Mouse (Mus musculus) A20 (cell line): Measurements from ENCODE around the gene Sgip1.

ENCODE experiments used
- DNase-seq: peaks from one replicate; pipeline ENCODE4 v3.0.0-alpha.2; 2011; ENCODE audit warnings: low read depth, low spot score

Gene Sgip1

DNA sequence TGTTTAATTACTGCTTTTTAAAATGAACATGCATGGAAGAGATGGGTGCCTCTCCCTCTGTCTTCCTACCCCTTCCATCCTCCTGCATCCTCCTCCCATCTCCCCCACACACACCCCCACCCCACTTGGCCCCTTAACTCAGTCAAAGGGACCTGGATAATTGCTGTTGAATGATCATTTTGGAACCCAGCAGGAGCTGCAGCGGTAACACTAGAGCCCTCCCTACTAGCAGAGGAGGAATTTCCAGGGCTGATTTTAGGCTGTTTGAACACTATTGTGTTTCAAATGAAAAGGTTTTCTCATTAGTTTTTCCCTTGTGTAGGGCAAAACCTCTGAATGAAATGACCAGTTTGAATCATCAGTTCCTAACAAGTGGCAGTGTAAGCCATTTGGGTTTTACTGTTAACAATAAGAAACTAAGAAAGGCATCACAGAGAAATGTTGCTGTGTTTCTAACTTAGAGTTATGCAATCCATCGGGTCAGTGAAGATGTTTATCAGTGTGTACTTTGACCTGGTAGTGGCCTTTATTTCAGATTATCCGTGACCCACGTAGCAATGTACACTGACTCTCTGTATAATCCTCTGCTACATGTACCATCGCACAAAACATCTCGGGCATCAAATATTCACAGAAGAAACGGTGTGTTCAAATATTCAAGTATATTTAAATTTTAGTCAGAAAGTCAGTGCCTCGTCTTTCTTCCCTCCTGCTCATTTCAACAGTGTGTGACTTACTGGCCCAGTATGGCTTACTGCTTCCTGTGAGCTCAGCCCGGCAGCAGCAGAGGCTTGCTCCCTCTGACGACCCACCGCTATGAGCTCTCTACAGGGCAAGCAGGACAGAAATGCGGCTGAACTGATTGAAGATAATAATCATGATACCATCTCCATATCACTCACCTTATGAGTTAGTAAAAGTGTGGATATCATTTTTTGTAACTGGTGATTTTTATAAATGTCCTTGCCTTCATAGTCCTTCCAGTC is 235.5 kb downstream of the Sgip1 start:
- no peak for DNase-seq

GRCm38 (mm10) chr4:102977778-102978321 is 236.8 kb downstream of the Sgip1 start:
- DNase-seq: no peak

DNA sequence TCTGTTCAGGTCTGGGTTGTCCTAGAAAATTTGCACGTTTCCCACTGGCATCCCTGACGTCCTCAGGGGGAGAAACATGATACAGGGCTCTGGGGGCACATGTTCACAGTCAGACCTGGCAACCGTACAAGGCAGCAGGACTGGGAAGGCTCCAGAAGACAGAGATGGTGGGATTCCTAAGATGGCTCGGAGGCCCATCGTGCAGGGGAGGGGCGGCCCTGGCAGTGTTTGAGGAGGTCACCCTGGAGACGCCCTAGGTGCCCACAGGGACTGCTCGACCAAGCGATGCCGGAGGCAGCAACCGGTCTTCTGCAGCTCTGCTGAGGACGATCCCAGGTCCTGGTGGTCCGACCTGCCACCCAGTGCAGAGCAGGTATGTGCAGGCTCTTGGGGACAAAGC is 237.3 kb downstream of the Sgip1 start, which contains the start of gene Tctex1d1:
Tctex1d1 (plus strand) TSS at position 167 of the 400 bp plus-strand sequence.
- no peak for DNase-seq

DNA sequence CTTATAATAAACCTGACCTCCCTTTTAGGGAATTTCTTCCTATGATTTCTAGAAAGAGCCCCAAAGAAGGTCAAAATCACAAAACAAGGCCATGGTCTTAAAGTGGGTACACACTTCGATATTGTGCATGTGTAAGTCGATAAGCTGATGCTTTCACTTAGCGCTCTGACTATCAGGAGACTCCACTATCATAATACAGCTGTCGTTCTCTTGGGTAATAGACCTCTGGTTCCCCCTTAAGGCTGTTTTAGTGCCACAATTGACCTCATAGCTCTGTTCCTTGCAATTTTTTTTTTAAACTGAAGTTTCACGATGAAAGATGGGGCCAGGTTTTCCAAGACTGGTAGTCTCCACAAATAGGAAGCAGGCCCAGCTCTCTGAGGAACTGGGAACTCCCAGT is 238.3 kb downstream of the Sgip1 start:
- DNase-seq: no peak

GRCm38 (mm10) chr4:102981709-102982108 is 240.6 kb downstream of the Sgip1 start:
- no peak for DNase-seq

DNA sequence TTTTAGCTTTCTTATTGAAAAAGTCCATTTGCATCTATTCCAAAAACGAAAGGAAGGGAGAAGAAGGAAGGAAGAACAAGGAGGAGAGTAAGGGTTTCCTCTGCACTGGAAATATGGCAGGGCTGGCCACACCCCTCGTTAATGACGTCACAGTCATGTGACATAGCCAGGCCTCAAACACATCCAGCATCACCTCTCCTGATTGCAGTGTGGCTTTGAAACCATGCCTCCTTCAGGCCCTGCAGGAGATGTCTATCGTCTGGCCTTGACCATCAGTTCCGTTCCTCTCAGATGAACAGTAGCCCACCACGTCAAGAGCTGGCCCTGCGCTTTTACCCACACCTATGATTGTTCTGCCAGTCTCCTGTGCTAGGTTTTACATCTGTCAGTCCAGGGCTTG is 245.1 kb downstream of the Sgip1 start:
- DNase-seq: no peak

DNA sequence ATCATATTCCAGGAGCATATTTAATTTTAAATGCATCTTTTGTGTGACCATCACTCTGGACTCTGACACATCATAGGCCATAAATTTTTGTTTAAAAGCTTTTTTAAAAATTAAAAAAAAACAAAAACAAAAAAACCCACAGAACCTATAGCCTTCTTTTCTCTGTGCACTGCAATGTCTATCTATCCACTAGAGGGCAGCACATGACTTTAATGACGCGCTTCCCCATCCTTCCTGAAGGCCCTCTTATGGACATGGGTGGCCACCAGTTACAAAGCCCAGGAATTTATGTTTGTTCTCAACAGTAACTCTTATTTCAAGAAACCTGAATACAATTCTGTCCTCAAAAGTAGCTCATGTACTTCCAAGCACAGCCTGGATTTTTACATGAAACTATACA is 245.8 kb downstream of the Sgip1 start:
- DNase-seq: peak; percentile 60

GRCm38 (mm10) chr4:102987325-102987724 is 246.2 kb downstream of the Sgip1 start:
- no peak for DNase-seq

DNA sequence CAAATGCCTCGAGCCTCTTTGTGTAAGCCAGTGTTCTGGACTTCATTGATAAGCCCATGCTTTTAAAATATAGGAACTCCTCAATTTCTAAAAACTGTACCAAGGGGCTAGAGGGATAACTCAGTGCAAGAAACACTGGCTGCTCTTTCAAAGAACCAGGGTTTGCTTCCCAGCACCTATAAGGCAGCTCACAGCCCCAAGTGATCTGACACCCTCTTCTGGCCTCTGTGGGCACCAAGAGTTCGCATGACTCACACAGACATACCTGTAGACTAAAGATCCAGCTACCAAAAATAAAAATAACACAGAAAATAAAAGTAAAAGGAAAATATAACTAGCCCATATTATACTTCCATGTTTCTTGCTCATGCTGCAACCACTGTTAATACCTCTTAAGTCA is 246.7 kb downstream of the Sgip1 start:
- no peak for DNase-seq

DNA sequence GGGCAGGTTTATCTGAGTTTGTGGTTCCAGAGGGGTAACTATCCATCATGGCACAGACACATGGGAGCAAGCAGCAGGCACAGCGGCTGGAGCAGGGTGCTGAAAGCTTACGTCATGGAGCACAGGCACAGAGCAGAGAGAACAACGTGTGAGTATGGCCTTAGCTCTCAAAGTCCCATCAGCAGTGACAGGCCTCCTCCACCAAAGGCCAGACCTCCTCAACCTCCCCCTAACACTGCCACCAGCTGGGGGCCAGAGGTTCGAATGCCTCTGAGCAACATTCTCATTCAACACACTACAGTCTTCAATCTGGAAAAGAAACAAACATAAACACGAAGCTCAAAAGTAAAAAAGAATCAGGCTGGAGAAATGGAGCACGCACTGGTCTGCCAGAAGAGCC is 247.4 kb downstream of the Sgip1 start:
- no peak for DNase-seq

GRCm38 (mm10) chr4:102989391-102989790 is 248.3 kb downstream of the Sgip1 start:
- DNase-seq: no peak

GRCm38 (mm10) chr4:102990016-102990415 is 248.9 kb downstream of the Sgip1 start:
- no peak for DNase-seq

GRCm38 (mm10) chr4:102990595-102991340 is 249.7 kb downstream of the Sgip1 start:
- no peak for DNase-seq

GRCm38 (mm10) chr4:102991685-102992084 is 250.6 kb downstream of the Sgip1 start:
- DNase-seq: no peak

- no peak for DNase-seq
Measured at GRCm38 (mm10) chr4:103004681-103005080, 263.6 kb downstream of the Sgip1 start.

GRCm38 (mm10) chr4:103005190-103005945 is 264.3 kb downstream of the Sgip1 start:
- DNase-seq: no peak

GRCm38 (mm10) chr4:103006266-103006665 is 265.2 kb downstream of the Sgip1 start:
- no peak for DNase-seq

GRCm38 (mm10) chr4:103006943-103007418 is 265.9 kb downstream of the Sgip1 start:
- no peak for DNase-seq

DNA sequence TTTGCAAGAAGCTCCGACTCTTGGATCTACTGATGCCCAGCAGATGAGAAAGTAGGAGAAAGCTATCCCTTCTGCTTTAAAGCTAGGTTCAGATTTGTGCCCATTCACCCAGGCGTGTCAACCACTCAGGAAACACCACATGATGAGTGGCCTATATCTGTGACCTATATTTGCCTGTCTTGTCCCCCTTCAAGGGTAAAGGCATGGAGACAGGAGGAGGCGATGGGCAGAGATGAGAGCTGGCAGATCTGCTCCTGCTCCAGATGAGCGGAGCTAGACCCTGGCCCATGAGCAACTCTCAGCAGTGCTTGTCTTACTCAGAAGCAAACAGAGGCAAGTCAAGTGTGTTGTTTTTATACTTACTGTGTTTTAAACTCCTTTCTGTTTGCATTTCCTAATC is 269.6 kb downstream of the Sgip1 start:
- no peak for DNase-seq

- no peak for DNase-seq
Measured at GRCm38 (mm10) chr4:103011823-103012222, 270.7 kb downstream of the Sgip1 start.

DNA sequence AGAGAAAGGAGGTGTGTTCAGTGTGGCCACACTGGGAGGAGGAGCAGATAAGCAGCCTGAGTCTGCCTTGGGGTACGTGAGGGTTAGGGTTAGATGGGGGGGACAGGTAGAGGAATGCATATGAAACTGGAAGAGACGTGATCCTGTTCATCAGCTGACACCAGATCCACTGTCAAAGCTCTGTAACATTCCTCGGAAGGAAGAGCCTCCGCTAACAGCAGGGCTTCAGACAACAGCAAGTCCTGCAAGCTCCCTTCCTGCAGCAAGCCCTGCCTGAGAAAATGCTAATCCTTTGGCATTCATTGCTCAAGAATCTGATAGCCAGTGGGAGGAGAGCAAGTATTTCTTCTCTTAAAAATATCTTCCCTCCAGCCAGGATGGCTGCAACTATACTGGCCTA is 272.4 kb downstream of the Sgip1 start:
- DNase-seq: no peak
